Mouse (Mus musculus) cerebellum, adult 2 months (tissue): Measurements from ENCODE around the gene Atp1a2. TPM values are rescaled to one million over a fixed set of nuclear protein-coding genes. Genes with fewer than 3 reads are reported as not detected.

Experiments used
- DNase-seq, 2 experiments: peaks; one replicate each; pipeline ENCODE4 v3.0.0; 2021
- H3K27ac ChIP-seq: fragments of 200-500 bp; 2 replicates; pipeline ENCODE4 v1.5.1; 2012; ENCODE audit warnings: low read length, control low read depth, inconsistent platforms; ENCODE audit not compliant: insufficient read depth
- H3K27me3 ChIP-seq: fragments of 200-500 bp; 2 replicates; pipeline ENCODE4 v1.6.1; 2012; ENCODE audit warnings: inconsistent platforms, mild to moderate bottlenecking, low read length, moderate library complexity; ENCODE audit not compliant: control insufficient read depth, insufficient read depth
- H3K4me1 ChIP-seq: fragments of 200-500 bp; 2 replicates; pipeline ENCODE4 v1.6.1; 2011; ENCODE audit warnings: low read length; ENCODE audit not compliant: control insufficient read depth, insufficient read depth
- H3K4me3 ChIP-seq: fragments of 200-500 bp; replicated peaks from 2 replicates; pipeline ENCODE3; 2011; ENCODE audit warnings: mild to moderate bottlenecking, low read depth, low read length, control low read depth; ENCODE audit not compliant: insufficient read depth
- CTCF ChIP-seq: fragments of 200-500 bp; IDR thresholded peaks from 2 replicates; pipeline ENCODE4 v1.5.1; 2011; ENCODE audit warnings: low read depth, mild to moderate bottlenecking, control low read depth, low read length, moderate library complexity, borderline replicate concordance; ENCODE audit not compliant: insufficient read depth
- POLR2A ChIP-seq: fragments of 200-500 bp; IDR thresholded peaks from 2 replicates; pipeline ENCODE4 v1.6.1; 2011; ENCODE audit warnings: low read length, control low read depth, borderline replicate concordance; ENCODE audit not compliant: insufficient read depth
- WGBS: fragments of 180-500 bp; shearing (Covaris S2); methylation state at CpG from one replicate; pipeline ENCODE4 v1.1.7; 2018; 5-methylcytosine and 5-hydroxymethylcytosine counted together
- polyA plus RNA-seq: library from polyadenylated mRNA; depleted of rRNA; stranded (reverse); fragments of >200 nt; gene quantifications from 2 replicates; pipeline ENCODE4 v1.2.3, GENCODE M21; 2012

The Atp1a2 gene
- polyA plus RNA-seq, 1 experiment = 584 TPM

DNA sequence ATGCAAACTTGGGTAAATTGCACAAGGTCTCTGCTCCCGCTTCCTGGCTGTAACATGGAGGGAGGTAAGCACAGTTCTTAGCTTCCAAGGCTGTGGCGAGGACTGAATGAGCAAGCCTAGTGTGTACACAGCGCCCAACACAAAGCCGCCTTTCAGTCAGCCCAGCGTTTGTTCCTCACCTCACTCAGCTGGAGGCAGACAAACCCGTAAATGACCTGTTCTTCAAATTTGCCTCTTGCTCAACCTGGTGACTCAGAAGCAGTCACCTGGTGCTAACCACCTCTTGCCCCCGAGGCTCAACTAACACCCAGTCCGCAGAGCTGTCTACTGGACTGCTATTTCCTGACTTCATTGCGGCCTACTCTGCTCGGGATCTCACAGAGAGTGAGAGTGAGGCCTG is 10.1 kb upstream of the Atp1a2 start:
- Histone ChIP-seq H3K27ac (no peak overlapping the region), H3K27me3 (no peaks in the 10 kb centered on the region), H3K4me3 (no peak overlapping the region), H3K4me1 (peaks cover 20% of the 10 kb centered on the region)
- 84% methylated on average over 10 of the region's 10 CpGs for WGBS
- TF ChIP-seq CTCF = no peak
- no peak for TF ChIP-seq POLR2A
- no peak for DNase-seq

DNA sequence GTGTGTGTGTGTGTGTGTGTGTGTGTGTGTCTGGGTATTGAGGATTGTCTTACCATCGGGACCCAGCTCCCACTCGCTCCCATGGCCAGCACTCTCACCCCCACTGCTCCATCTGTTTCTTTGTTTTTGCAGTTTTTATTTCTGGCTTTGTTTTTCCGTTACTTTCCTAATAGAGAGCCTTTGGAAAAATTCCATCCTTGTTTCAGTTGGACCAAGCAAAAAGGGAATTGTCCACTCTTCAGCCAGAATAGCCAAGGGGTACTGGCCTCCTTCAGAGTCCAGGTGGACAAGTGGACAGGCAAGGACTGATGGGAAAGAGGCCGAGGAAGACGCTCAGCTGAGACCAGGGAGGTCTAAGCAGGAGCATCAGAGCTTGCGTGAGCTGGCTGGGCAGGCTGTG is 9.0 kb upstream of the Atp1a2 start:
- Histone ChIP-seq H3K4me1 (peaks cover 20% of the 10 kb centered on the region), H3K4me3 (no peak overlapping the region), H3K27me3 (no peaks in the 10 kb centered on the region), H3K27ac (peak overlapping the region; percentile 51)
- WGBS = 5% methylated on average over 6 of the region's 6 CpGs
- DNase-seq = peak; percentile 50 to 60
- TF ChIP-seq CTCF (no peak), POLR2A (no peak)

DNA sequence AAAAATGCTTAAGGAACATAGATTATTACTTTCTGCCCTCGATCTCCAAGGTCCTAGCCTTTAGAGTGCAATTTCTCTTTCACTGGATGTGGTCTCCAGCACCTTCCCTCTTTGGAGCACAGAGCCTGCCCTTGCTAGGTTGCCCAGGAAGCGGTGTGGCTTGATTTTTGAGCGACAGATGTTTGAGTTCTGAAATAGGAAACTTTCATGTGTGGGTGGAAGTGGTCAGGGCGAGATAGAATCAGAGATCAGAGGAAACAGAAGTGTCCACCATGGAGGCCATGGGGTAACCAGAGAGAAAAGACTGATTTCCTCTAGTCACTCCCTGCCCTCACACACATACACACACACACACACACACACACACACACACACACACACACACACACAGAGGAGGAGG is 8.3 kb upstream of the Atp1a2 start:
- Histone ChIP-seq H3K27me3 (no peaks in the 10 kb centered on the region), H3K27ac (no peak overlapping the region), H3K4me1 (peaks cover 20% of the 10 kb centered on the region), H3K4me3 (no peak overlapping the region)
- WGBS = 80% methylated on average over 4 of the region's 4 CpGs
- no peak for DNase-seq
- TF ChIP-seq POLR2A (no peak), CTCF (no peak)

DNA sequence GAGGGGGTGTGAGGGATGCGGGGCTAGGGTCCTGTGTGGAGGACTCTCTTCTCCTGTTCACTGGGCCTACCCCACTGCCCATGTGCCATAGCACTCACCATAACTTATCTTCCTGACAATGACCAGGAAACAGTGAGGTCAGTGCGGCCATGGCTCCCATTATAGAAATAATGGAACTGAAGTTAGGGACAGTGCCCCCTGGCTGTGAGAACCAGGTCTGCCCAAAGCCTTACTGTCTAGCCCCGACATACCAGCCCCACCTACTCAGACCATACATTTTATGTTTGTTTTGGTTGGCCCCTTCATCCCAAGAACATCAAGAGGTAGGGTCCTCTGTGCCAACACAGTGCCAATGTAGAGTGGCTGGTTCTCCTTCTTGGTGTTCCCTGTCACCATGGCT is 7.8 kb upstream of the Atp1a2 start:
- H3K27ac ChIP-seq = no peak overlapping the region
- peak; percentile 20; the same call in 1 of the 2 replicates for TF ChIP-seq CTCF
- no peak for TF ChIP-seq POLR2A

DNA sequence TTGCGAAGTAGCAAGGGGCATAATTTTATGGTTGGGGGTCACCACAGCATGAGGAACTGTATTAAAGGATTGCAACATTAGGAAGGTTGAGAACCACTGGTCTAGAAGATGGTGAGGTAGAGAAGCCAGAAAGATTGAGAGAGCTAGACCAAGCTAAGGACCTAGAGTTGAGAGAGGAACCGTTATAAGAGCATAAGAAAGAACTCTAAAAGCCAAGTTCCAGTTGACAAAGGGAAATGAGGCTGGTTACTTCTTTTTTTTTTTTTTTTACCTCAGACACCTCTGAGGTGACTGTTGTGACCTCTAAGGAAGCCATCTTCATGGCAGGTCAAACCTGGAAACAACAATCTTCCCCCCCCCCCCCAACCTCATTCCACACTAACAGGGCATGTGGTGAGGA is 7.3 kb upstream of the Atp1a2 start:
- TF ChIP-seq POLR2A (no peak), CTCF (no peak)
- Histone ChIP-seq H3K27ac (no peak overlapping the region), H3K4me1 (peaks cover 20% of the 10 kb centered on the region), H3K27me3 (no peaks in the 10 kb centered on the region), H3K4me3 (no peak overlapping the region)
- DNase-seq = no peak
- WGBS = 100% methylated on average over 2 of the region's 2 CpGs

More for the DNA sequence above, 7.8 kb upstream of the Atp1a2 start:
- Histone ChIP-seq H3K4me1 (peaks cover 20% of the 10 kb centered on the region), H3K4me3 (no peak overlapping the region), H3K27me3 (no peaks in the 10 kb centered on the region)
- DNase-seq = no peak
- WGBS = 94% methylated on average over 3 of the region's 3 CpGs

DNA sequence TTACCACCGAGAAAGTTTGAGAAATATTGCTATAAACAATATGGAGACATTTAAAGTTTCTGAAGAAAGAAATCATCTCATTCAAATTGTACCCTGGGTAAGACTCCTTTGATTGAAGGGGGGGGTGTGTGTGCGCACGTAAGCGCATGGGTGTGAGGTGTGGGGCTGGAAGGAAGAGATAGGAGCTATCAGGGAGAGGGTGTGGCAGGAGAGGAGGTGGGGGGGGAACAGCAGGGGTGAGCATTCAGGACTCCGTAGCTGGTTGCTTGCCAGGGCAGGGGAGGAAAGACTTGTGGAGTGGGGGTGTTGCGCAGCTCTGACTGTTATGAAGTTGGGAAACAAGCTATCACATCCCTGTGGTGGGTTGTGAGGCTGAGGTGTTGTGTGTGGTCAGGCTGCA is 6.6 kb upstream of the Atp1a2 start:
- H3K27me3 ChIP-seq = no peaks in the 10 kb centered on the region
- peaks cover 15% of the 10 kb centered on the region for H3K4me1 ChIP-seq
- TF ChIP-seq CTCF (no peak), POLR2A (no peak)
- H3K4me3 ChIP-seq = no peak overlapping the region
- WGBS = 80% methylated on average over 6 of the region's 6 CpGs
- no peak overlapping the region for H3K27ac ChIP-seq
- DNase-seq = no peak

DNA sequence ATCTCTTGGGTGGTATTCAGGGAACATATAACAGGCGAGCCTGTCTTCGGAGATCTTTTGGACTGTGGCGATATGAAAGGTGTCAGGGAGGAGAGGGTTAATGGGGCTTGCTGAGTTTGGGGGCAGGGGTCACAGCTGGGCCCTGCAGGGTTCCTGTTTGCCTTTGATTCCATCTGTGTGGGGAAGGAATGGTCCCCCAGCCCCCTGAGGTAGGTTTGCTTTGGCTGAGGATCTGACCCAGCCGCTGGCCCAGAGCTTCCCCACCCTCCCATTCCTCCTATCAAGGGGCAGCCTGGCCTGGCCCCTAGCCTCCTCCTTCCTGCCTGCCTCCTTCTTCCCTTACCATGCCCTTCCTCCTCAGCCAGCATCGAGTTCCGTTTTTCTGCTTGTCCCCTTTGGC is 5.0 kb upstream of the Atp1a2 start:
- no peak overlapping the region for H3K27ac ChIP-seq
- 39% methylated on average over 6 of the region's 6 CpGs for WGBS
- H3K4me3 ChIP-seq = no peak overlapping the region
- no peak for DNase-seq
- TF ChIP-seq CTCF (no peak), POLR2A (no peak)
- H3K4me1 ChIP-seq = peaks cover 13% of the 10 kb centered on the region
- H3K27me3 ChIP-seq = no peaks in the 10 kb centered on the region

DNA sequence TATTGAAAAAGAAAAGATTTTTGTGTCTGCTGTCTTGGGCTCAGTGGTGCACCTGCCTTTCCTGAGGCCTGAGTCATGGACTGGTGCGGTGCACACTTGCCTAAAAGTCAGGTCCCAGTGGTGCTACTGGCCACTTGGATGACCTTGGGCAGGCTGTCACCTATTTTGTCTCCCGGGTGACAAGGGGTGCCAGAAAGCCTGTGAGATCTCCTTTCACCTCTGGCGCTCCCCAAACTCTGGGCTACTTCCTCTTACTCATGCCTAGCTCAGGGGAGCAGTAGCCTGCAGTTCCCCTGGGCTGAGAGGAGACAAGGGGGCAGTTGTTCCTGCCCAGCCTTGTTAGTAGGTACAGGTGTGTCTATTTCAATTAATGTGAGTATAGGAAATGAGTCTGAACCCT is 4.4 kb upstream of the Atp1a2 start:
- 74% methylated on average over 3 of the region's 3 CpGs for WGBS
- Histone ChIP-seq H3K27me3 (no peaks in the 10 kb centered on the region), H3K27ac (no peak overlapping the region), H3K4me3 (no peak overlapping the region), H3K4me1 (peaks cover 17% of the 10 kb centered on the region)
- DNase-seq = no peak
- no peak for TF ChIP-seq POLR2A
- no peak for TF ChIP-seq CTCF

DNA sequence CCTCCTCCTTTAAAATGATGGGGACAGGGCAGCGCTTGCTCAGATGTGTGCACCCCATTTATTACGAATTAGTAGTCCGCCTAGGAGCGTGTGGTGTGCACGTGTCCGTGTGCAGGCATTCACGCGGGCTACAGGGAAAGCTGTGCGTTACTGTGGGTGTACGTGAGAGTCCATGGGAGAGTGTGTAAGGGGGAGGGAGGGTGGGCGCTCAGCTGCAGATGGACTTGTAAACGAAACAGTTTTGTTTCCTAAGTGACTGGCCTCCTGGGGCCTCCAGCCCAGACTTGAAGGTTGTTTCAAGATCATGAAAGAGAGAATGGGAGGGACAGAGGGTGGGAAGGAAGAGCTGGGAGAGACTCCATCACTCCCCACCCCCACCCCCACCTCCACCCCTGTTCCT is 3.3 kb upstream of the Atp1a2 start:
- 62% methylated on average over 12 of the region's 12 CpGs for WGBS
- TF ChIP-seq POLR2A (no peak), CTCF (no peak)
- peaks cover 17% of the 10 kb centered on the region for H3K4me1 ChIP-seq
- H3K27me3 ChIP-seq = no peaks in the 10 kb centered on the region
- DNase-seq = no peak
- no peak overlapping the region for H3K4me3 ChIP-seq
- H3K27ac ChIP-seq = peak overlapping the region; percentile 45; the same call in 1 of the 2 replicates
